Mouse (Mus musculus): Measurements from ENCODE around the gene Ly75.

The Ly75 gene

DNA sequence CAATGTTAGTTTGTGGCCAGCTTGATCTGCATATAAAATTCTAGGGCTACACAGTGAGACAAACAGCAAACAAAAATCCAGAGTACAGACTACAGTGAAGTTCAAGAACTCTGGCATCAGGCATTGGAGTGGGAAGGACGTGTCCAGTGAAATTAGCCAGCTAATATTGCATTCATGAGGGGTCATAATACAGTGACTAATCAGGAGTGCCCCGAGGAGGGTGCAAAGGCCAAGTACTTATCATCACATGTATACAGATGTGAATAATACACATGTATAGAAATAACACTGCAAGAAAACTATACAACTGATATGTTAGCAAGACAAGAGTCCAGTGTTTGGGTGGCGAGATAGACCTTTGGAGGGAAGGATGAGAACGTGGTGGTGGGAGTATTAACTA, 130.3 kb downstream of the Ly75 start:
- DNase-seq (ENCODE audit: inconsistent age in 2 of 2, low spot score in 1 of 2) = no peak

Data from adrenal gland, adult (tissue).